8 mouse cellular contexts compared by ENCODE assay signal in genomic region chr5:99978699-99979442, GRCm38 (mm10). TPM values are rescaled to one million over a fixed set of nuclear protein-coding genes. Genes with fewer than 3 reads are reported as not detected.
A peak's percentile ranks its signal among the peaks of the same experiment; 100 is the strongest.
DNase-seq lines count a peak whose midpoint lies in the region; ATAC-seq lines count a peak whose summit lies in the region.

TSS of gene Hnrnpd (minus strand) at chr5:99978938.
TSS of gene 4930524J08Rik (plus strand) at chr5:99979061.

- peak within 1 kb of the TSS; percentile 72 for H3K4me2 ChIP-seq in hindbrain, embryonic 14.5 days (replicated peaks)

- H3K36me3 ChIP-seq in hindbrain, embryonic 14.5 days (replicated peaks; ENCODE audit: control insufficient read depth, insufficient read depth): no peaks in the 10 kb centered on the region

- H3K27me3 ChIP-seq in hindbrain, embryonic 14.5 days (ENCODE audit: control insufficient read depth, insufficient read depth, low read length): no peaks in the 10 kb centered on the region

- peak; percentile 88 for DNase-seq in T-cell, adult 2 months (ENCODE audit: low spot score)
- DNase-seq in cerebellum, postnatal 25 days: peak; percentile 91 to 97
- DNase-seq in frontal cortex, postnatal 25 days (ENCODE audit: low spot score in 2 of 2): peak; percentile 72 to 84
- DNase-seq in hindbrain, embryonic 14.5 days (ENCODE audit: low spot score): peak; percentile 97
- peak; percentile 89 to 92 for DNase-seq in layer of hippocampus, postnatal 36 days
- DNase-seq in lung, postnatal 25 days (ENCODE audit: low spot score): peak; percentile 95
- peak; percentile 94 for DNase-seq in retina, adult 2 months (ENCODE audit: low read depth, low spot score)
- peak; percentile 88 for DNase-seq in thymus, postnatal 25 days

- peak within 1 kb of the TSS; percentile 99 for H3K9ac ChIP-seq in hindbrain, embryonic 14.5 days

- WGBS in hindbrain, embryonic 14.5 days: under 1% methylated on average over 80 of the region's 97 CpGs

- peak within 1 kb of the TSS; percentile 98 for H3K27ac ChIP-seq in hindbrain, embryonic 14.5 days

- no peaks in the 10 kb centered on the region for H3K9me3 ChIP-seq in hindbrain, embryonic 14.5 days (ENCODE audit: control insufficient read depth, low read length)

- H3K4me1 ChIP-seq in hindbrain, embryonic 14.5 days (replicated peaks; ENCODE audit: control insufficient read depth, insufficient read depth, low read length): peaks cover 30% of the 10 kb centered on the region

- ATAC-seq in hindbrain, embryonic 14.5 days (ENCODE audit: low FRiP score): peak; percentile 99

- H3K4me3 ChIP-seq in hindbrain, embryonic 14.5 days (replicated peaks; ENCODE audit: low read length): peak within 1 kb of the TSS; percentile 96

RNA-seq across cellular contexts. Expression of gene Hnrnpd, which starts in this region (rescaled TPM):
- 105 and 122 TPM in 2 replicates for polyA plus RNA-seq in hindbrain, embryonic 14.5 days (2014; fragmentation: Nextera tagmentation; extraction: Ambion mirVana)
- 100 to 1,000 TPM; 205 to 208 TPM for total RNA-seq in layer of hippocampus, postnatal 36 days (2021)

RNA-seq across cellular contexts. Expression of gene 4930524J08Rik, which starts in this region (rescaled TPM):
- polyA plus RNA-seq in hindbrain, embryonic 14.5 days (2014; fragmentation: Nextera tagmentation; extraction: Ambion mirVana): 3.4 and 4.0 TPM in 2 replicates
- 1 to 10 TPM; 1.9 to 2.3 TPM for total RNA-seq in layer of hippocampus, postnatal 36 days (2021)

Comparison
In these comparisons a context has a peak if more than half of its experiments do, and no peak if none do; other contexts are left out.
1. Peak in every context shown above with its lines: DNase-seq, ATAC-seq, H3K4me3 ChIP-seq and H3K27ac ChIP-seq.